Mouse (Mus musculus): ENCODE data around the gene Exoc5. TPM values are rescaled to one million over a fixed set of nuclear protein-coding genes. Genes with fewer than 3 reads are reported as not detected.

Gene Exoc5
- polyA plus RNA-seq, 1 experiment from 2014 or later = 54.7 TPM

- Histone ChIP-seq H3K36me3 (no peaks in the 10 kb centered on the region), H3K9me3 (replicated peaks) (no peaks in the 10 kb centered on the region), H3K27me3 (replicated peaks) (no peaks in the 10 kb centered on the region), H3K4me2 (no peak overlapping the region), H3K27ac (replicated peaks) (no peak overlapping the region), H3K9ac (replicated peaks) (no peak overlapping the region), H3K4me1 (no peaks in the 10 kb centered on the region), H3K4me3 (replicated peaks) (no peak overlapping the region)
- WGBS = 44% methylated on average over 4 of the region's 4 CpGs
- no peak for ATAC-seq (ENCODE audit: low FRiP score)
Measured at GRCm38 (mm10) chr14:48998795-48999194, 67.7 kb downstream of the Exoc5 start.

- no peak overlapping the region for H3K27ac ChIP-seq (replicated peaks)
- no peak overlapping the region for H3K4me2 ChIP-seq
- peaks cover 3% of the 10 kb centered on the region; the same call in 1 of the 2 replicates for H3K27me3 ChIP-seq (replicated peaks)
- ATAC-seq (ENCODE audit: low FRiP score) = no peak
- no peaks in the 10 kb centered on the region for H3K36me3 ChIP-seq
- H3K9ac ChIP-seq (replicated peaks) = no peak overlapping the region
- peaks cover 4% of the 10 kb centered on the region; the same call in 1 of the 2 replicates for H3K4me1 ChIP-seq
- H3K4me3 ChIP-seq (replicated peaks) = no peak overlapping the region
- no peaks in the 10 kb centered on the region for H3K9me3 ChIP-seq (replicated peaks)
- WGBS = 92% methylated on average over 3 of the region's 3 CpGs
Measured at GRCm38 (mm10) chr14:48993861-48994260, 72.6 kb downstream of the Exoc5 start.

DNA sequence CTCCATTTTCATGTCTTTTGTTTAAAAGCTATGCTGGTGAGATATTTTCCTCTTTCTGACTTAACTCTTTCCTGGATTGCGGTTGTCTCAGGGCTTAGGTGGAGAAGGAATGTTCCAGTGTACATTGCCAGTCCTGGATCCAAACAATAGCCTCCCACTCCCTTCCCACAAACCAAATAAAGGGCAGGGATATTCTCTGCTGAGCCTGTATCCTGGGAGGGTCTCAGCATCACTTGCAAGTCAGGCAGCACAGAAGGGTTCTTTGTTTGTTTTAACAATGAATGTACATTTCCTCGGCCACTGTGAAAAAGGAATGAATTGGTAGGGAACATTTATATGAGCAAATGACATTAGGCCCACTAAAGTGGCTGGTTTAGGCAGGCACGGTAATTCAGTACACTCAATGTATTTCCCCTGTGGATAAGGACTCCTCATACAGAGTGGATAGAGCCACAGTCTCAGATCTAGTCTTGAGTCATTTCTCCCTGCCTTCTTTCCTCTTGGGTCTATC, 74.3 kb downstream of the Exoc5 start:
- Histone ChIP-seq H3K4me3 (replicated peaks) (no peak overlapping the region), H3K9me3 (replicated peaks) (no peaks in the 10 kb centered on the region), H3K4me2 (no peak overlapping the region), H3K27me3 (replicated peaks) (peaks cover 3% of the 10 kb centered on the region; the same call in 1 of the 2 replicates), H3K4me1 (peaks cover 4% of the 10 kb centered on the region; the same call in 1 of the 2 replicates), H3K9ac (replicated peaks) (no peak overlapping the region), H3K27ac (replicated peaks) (no peak overlapping the region), H3K36me3 (no peaks in the 10 kb centered on the region)
- ATAC-seq (ENCODE audit: low FRiP score) = no peak
- 22% methylated on average over 3 of the region's 3 CpGs for WGBS

DNA sequence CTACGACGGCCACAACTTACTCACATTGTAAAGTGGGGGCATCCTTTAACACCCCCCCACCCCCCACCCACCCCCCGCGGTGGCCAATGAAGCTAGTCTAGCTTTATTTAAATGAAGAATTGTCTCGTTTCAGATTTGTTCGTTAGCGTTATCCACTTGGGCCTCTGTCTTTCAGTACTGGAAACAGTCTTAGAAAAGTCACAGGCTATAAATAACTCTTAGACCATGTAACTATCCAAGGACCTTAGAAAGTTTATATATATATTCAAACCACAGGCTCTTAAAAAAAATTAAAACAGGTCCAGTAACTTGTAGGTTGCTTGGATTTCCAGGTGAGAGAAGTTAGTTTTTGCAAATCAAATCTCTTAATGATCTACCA, 75.3 kb downstream of the Exoc5 start:
- H3K4me1 ChIP-seq = peaks cover 4% of the 10 kb centered on the region; the same call in 1 of the 2 replicates
- 4% methylated on average over 7 of the region's 7 CpGs for WGBS
- H3K9me3 ChIP-seq (replicated peaks) = no peaks in the 10 kb centered on the region
- H3K4me2 ChIP-seq = peak overlapping the region; percentile 53
- H3K27ac ChIP-seq (replicated peaks) = no peak overlapping the region
- H3K9ac ChIP-seq (replicated peaks) = no peak overlapping the region
- H3K4me3 ChIP-seq (replicated peaks) = peak overlapping the region; percentile 2; the same call in 1 of the 2 replicates
- peaks cover 3% of the 10 kb centered on the region; the same call in 1 of the 2 replicates for H3K27me3 ChIP-seq (replicated peaks)
- no peaks in the 10 kb centered on the region for H3K36me3 ChIP-seq
- peak; percentile 36; the same call in 1 of the 2 replicates for ATAC-seq (ENCODE audit: low FRiP score)

DNA sequence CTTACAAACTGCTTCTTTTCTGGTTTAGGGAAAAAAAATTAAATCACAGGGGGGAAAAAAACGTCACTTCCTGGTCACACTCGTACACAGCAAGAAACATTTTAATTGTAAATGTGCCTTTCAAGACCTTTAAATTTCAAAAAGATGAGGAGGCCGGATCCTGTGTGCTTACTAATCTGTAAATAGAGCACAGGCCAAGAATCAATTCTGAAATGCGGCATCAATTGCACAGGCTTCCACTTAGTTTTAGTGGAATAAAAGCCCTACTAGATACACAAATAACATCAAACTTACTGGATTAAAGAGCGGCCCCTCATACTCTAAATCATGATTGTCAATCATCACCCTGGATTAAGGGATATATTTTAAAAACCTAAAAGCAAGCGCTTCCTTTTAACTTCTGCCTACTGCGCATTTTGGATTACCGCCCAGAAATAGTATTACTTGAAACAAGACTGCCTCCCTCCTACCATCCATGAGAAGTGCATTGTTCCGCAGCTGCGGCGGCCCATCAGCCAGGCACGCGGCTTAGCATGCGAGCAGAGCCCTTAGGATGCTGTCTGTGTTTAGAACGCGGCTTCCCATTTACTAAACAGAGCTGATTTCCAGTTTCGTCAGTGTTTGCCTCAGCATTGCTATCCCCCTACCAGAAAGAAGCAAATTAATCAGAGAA, 75.8 kb downstream of the Exoc5 start:
- WGBS = 16% methylated on average over 17 of the region's 17 CpGs
- Histone ChIP-seq H3K4me3 (replicated peaks) (peak overlapping the region; percentile 2; the same call in 1 of the 2 replicates), H3K27ac (replicated peaks) (no peak overlapping the region)

GRCm38 (mm10) chr14:48989831-48990230, 76.6 kb downstream of the Exoc5 start:
- H3K27ac ChIP-seq (replicated peaks) = no peak overlapping the region
- WGBS = 79% methylated on average over 8 of the region's 8 CpGs
- no peak for ATAC-seq (ENCODE audit: low FRiP score)

More for the DNA sequence above, 75.8 kb downstream of the Exoc5 start:
- Histone ChIP-seq H3K27me3 (replicated peaks) (peaks cover 3% of the 10 kb centered on the region; the same call in 1 of the 2 replicates), H3K9me3 (replicated peaks) (no peaks in the 10 kb centered on the region), H3K36me3 (no peaks in the 10 kb centered on the region), H3K4me1 (peaks cover 4% of the 10 kb centered on the region; the same call in 1 of the 2 replicates), H3K9ac (replicated peaks) (no peak overlapping the region), H3K4me2 (peak overlapping the region; percentile 53)
- ATAC-seq (ENCODE audit: low FRiP score) = peak; percentile 93

DNA sequence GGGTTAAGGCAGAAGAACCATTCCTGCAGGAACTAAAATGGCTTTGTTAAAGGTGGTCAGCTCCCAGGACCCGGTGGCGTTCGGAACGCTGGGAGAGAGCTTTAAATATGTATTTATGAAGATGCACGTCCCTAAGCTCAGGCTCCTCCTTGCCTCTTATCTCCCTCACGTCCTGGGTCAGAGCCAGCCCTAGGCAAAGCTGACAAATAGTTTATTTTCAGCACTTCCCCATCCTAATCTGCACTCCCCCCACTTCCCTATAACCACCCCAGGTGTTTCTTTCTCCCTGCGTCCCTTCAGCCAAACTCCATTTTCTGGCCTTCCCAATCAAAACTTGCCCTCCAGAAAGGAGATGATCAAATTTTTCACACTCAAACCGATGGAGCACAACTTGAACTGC, 80.2 kb downstream of the Exoc5 start:
- Histone ChIP-seq H3K9me3 (replicated peaks) (no peaks in the 10 kb centered on the region), H3K27me3 (replicated peaks) (peaks cover 3% of the 10 kb centered on the region; the same call in 1 of the 2 replicates), H3K27ac (replicated peaks) (no peak overlapping the region), H3K4me1 (peaks cover 4% of the 10 kb centered on the region; the same call in 1 of the 2 replicates), H3K9ac (replicated peaks) (no peak overlapping the region), H3K36me3 (no peaks in the 10 kb centered on the region), H3K4me3 (replicated peaks) (no peak overlapping the region), H3K4me2 (no peak overlapping the region)
- 86% methylated on average over 8 of the region's 8 CpGs for WGBS
- no peak for ATAC-seq (ENCODE audit: low FRiP score)

More at GRCm38 (mm10) chr14:48989831-48990230, 76.6 kb downstream of the Exoc5 start:
- Histone ChIP-seq H3K4me3 (replicated peaks) (no peak overlapping the region), H3K9ac (replicated peaks) (no peak overlapping the region), H3K36me3 (no peaks in the 10 kb centered on the region), H3K4me1 (peaks cover 4% of the 10 kb centered on the region; the same call in 1 of the 2 replicates), H3K27me3 (replicated peaks) (peaks cover 3% of the 10 kb centered on the region; the same call in 1 of the 2 replicates), H3K4me2 (no peak overlapping the region), H3K9me3 (replicated peaks) (no peaks in the 10 kb centered on the region)

GRCm38 (mm10) chr14:48985673-48986072, 80.8 kb downstream of the Exoc5 start:
- H3K27me3 ChIP-seq (replicated peaks) = peaks cover 3% of the 10 kb centered on the region; the same call in 1 of the 2 replicates
- no peaks in the 10 kb centered on the region for H3K9me3 ChIP-seq (replicated peaks)
- no peak overlapping the region for H3K9ac ChIP-seq (replicated peaks)
- H3K36me3 ChIP-seq = no peaks in the 10 kb centered on the region
- H3K4me3 ChIP-seq (replicated peaks) = no peak overlapping the region
- H3K27ac ChIP-seq (replicated peaks) = no peak overlapping the region
- H3K4me2 ChIP-seq = no peak overlapping the region
- 41% methylated on average over 10 of the region's 10 CpGs for WGBS
- no peak for ATAC-seq (ENCODE audit: low FRiP score)
- H3K4me1 ChIP-seq = peaks cover 4% of the 10 kb centered on the region; the same call in 1 of the 2 replicates

- no peaks in the 10 kb centered on the region for H3K27me3 ChIP-seq (replicated peaks)
- H3K9ac ChIP-seq (replicated peaks) = no peak overlapping the region
- WGBS = 42% methylated on average over 3 of the region's 3 CpGs
- no peak overlapping the region for H3K4me2 ChIP-seq
- H3K4me3 ChIP-seq (replicated peaks) = no peak overlapping the region
- no peak for ATAC-seq (ENCODE audit: low FRiP score)
- H3K27ac ChIP-seq (replicated peaks) = no peak overlapping the region
- no peaks in the 10 kb centered on the region for H3K4me1 ChIP-seq
- no peaks in the 10 kb centered on the region for H3K9me3 ChIP-seq (replicated peaks)
- no peaks in the 10 kb centered on the region for H3K36me3 ChIP-seq
Measured at GRCm38 (mm10) chr14:48978971-48979388, 87.5 kb downstream of the Exoc5 start.

GRCm38 (mm10) chr14:48971546-48971945, 94.9 kb downstream of the Exoc5 start:
- H3K36me3 ChIP-seq = no peaks in the 10 kb centered on the region
- WGBS = 86% methylated on average over 2 of the region's 2 CpGs
- no peaks in the 10 kb centered on the region for H3K4me1 ChIP-seq
- no peak for ATAC-seq (ENCODE audit: low FRiP score)
- no peaks in the 10 kb centered on the region for H3K27me3 ChIP-seq (replicated peaks)
- no peak overlapping the region for H3K9ac ChIP-seq (replicated peaks)
- H3K4me3 ChIP-seq (replicated peaks) = no peak overlapping the region
- H3K4me2 ChIP-seq = no peak overlapping the region
- H3K9me3 ChIP-seq (replicated peaks) = no peaks in the 10 kb centered on the region
- no peak overlapping the region for H3K27ac ChIP-seq (replicated peaks)

DNA sequence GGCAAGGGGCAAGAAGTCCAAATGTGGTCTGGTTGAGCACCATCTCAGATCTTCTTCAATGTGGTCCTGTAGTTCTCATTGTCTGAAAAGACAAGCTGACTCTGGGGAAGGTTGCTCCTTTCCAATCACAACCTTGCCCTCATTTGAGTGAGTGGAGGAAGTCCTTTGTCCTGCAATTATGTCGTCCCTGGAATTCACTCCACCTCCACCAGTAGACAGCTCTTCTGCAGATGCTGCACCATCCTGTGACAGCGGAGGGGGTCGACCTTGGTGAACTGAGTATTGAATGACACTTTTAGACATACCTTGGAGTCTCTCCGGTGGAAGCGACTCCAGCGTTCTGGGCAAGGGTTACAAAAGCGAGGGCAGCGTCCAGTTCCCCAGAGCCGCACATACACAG, 97.8 kb downstream of the Exoc5 start:
- Histone ChIP-seq H3K4me2 (no peak overlapping the region), H3K27ac (replicated peaks) (no peak overlapping the region), H3K4me3 (replicated peaks) (no peak overlapping the region), H3K27me3 (replicated peaks) (no peaks in the 10 kb centered on the region), H3K36me3 (no peaks in the 10 kb centered on the region), H3K9me3 (replicated peaks) (no peaks in the 10 kb centered on the region), H3K9ac (replicated peaks) (no peak overlapping the region), H3K4me1 (no peaks in the 10 kb centered on the region)
- WGBS = 87% methylated on average over 9 of the region's 9 CpGs
- no peak for ATAC-seq (ENCODE audit: low FRiP score)
